Mouse (Mus musculus) lung, adult 2 months (tissue): ENCODE results near the gene 4931414P19Rik.

ENCODE experiments used
- CTCF ChIP-seq: fragments of 200-500 bp; IDR thresholded peaks from 2 replicates; pipeline ENCODE4 v1.5.1; 2011; ENCODE audit warnings: mild to moderate bottlenecking, low read length, control low read depth; ENCODE audit not compliant: insufficient read depth
- POLR2A ChIP-seq: fragments of 200-500 bp; IDR thresholded peaks from 2 replicates; pipeline ENCODE4 v1.6.1; 2011; ENCODE audit warnings: low read depth, mild to moderate bottlenecking, control low read depth, low read length, borderline replicate concordance; ENCODE audit errors: extremely low read depth

DNA sequence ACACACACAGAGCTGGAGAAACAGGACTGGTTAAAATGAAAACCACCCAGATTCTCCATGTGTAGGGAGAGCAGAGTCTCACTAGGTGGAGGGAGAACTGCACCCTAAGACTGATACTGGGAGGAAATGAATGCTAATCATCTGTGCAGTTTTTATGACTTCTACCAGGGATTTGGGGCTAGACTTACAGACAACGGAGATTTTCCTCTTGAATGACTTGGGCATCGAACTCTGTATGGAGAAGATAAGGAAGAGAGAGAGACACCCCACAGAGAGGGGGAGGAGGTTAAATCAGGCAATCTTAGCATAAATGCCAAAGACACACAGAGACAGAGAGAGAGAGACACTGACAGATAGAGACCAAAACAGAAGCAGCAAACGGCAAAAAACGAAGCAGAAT is 42.1 kb upstream of the 4931414P19Rik start:
- TF ChIP-seq CTCF (no peak), POLR2A (no peak)
